Mouse (Mus musculus) stomach, postnatal 0 days (tissue): ENCODE measurements around the gene Golga4. TPM values are rescaled to one million over a fixed set of nuclear protein-coding genes. Genes with fewer than 3 reads are reported as not detected.

ENCODE experiments used
- ATAC-seq: fragments of 200-750 bp; cut with Nextera tagmentation; 2 replicates; pipeline ENCODE4 v1.8.0; 2017; ENCODE audit not compliant: low FRiP score, low TSS enrichment
- DNase-seq: peaks from one replicate; pipeline ENCODE4 v3.0.0-alpha.2; 2016; ENCODE audit warnings: low spot score
- H3K27ac ChIP-seq: fragments of 300-500 bp; sonication (generic); replicated peaks from 2 replicates; pipeline ENCODE4 v1.5.1; 2014; ENCODE audit warnings: mild to moderate bottlenecking, control low read depth
- H3K27me3 ChIP-seq: fragments of 300-500 bp; sonication (generic); 2 replicates; pipeline ENCODE4 v1.6.1; 2014; ENCODE audit warnings: low read length; ENCODE audit not compliant: control insufficient read depth, insufficient read depth
- H3K36me3 ChIP-seq: fragments of 300-500 bp; sonication (generic); 2 replicates; pipeline ENCODE4 v1.6.1; 2014; ENCODE audit warnings: low read length, mixed read lengths; ENCODE audit not compliant: control insufficient read depth, insufficient read depth
- H3K4me1 ChIP-seq: fragments of 300-500 bp; sonication (generic); replicated peaks from 2 replicates; pipeline ENCODE4 v1.6.1; 2014; ENCODE audit warnings: antibody characterized with exemption; ENCODE audit not compliant: control insufficient read depth, insufficient read depth
- H3K4me2 ChIP-seq: fragments of 300-500 bp; sonication (generic); replicated peaks from 2 replicates; pipeline ENCODE4 v1.6.1; 2014; ENCODE audit warnings: low read depth, mild to moderate bottlenecking, control low read depth, moderate library complexity
- H3K4me3 ChIP-seq: fragments of 300-500 bp; sonication (generic); 2 replicates; pipeline ENCODE4 v1.5.1; 2014; ENCODE audit warnings: low read depth, low read length, control low read depth
- H3K9ac ChIP-seq: fragments of 300-500 bp; sonication (generic); 2 replicates; pipeline ENCODE4 v1.6.1; 2014; ENCODE audit warnings: mild to moderate bottlenecking, low read length, control low read depth, mixed read lengths
- H3K9me3 ChIP-seq: fragments of 300-500 bp; sonication (generic); 2 replicates; pipeline ENCODE4 v1.6.1; 2016; ENCODE audit warnings: low read length; ENCODE audit not compliant: control insufficient read depth
- CTCF ChIP-seq: IDR thresholded peaks from 2 replicates; pipeline ENCODE4 v1.5.1; 2016; ENCODE audit warnings: antibody characterized with exemption, low read depth, mild to moderate bottlenecking, moderate library complexity
- EP300 ChIP-seq: optimal IDR thresholded peaks from 2 replicates; pipeline ENCODE3; 2016; ENCODE audit warnings: antibody characterized with exemption
- WGBS: fragments of 180-500 bp; shearing (Covaris S2); extraction: QIAGEN DNeasy Blood & Tissue Kit; methylation state at CpG from one replicate; pipeline ENCODE4 v1.1.7; 2014; 5-methylcytosine and 5-hydroxymethylcytosine counted together
- polyA plus RNA-seq: library from polyadenylated mRNA; unstranded; fragments of >200 nt; fragmentation: Nextera tagmentation; extraction: Ambion mirVana; gene quantifications from 2 replicates; pipeline ENCODE4 v1.2.1, GENCODE M21; 2015

Gene Golga4
- polyA plus RNA-seq = 34.2 and 37.0 TPM in 2 replicates

DNA sequence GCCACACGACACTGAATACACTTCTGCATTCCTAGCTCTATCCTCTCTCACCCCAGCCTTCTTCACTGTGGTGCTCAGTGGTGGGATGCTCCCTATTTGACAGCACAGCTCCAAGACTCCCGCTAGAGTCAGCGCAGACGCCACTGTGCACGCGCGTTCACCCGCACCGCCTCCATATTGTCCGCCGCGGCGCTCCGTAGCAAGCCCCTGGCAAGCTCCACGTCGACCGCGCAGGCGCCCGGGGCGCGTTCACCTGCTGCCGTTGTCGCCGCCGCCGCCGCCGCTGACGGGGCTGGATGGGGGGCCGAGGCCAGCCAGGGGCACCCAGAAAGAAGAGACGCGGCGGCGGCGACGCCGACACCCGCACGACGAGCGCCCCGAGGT is at the start of gene Golga4:
TSS of gene Golga4 (plus strand) at position 248 of the 384 bp plus-strand sequence.
- no peaks in the 10 kb centered on the region for H3K27me3 ChIP-seq
- ATAC-seq = peak; percentile 90
- H3K9ac ChIP-seq = peak within 1 kb of the TSS; percentile 94
- TF ChIP-seq EP300 = no peak
- no peak for TF ChIP-seq CTCF
- H3K4me1 ChIP-seq = 0 out of 2 replicates have a peak, but pooled peaks cover 4% of the 10 kb centered on the region
- H3K36me3 ChIP-seq = no peaks in the 10 kb centered on the region
- peak within 1 kb of the TSS; percentile 97 for H3K4me3 ChIP-seq
- H3K9me3 ChIP-seq = no peaks in the 10 kb centered on the region
- peak; percentile 92 for DNase-seq
- WGBS = 1% methylated on average over 40 of the region's 43 CpGs
- H3K27ac ChIP-seq = peak within 1 kb of the TSS; percentile 90
- H3K4me2 ChIP-seq = peak within 1 kb of the TSS; percentile 95

DNA sequence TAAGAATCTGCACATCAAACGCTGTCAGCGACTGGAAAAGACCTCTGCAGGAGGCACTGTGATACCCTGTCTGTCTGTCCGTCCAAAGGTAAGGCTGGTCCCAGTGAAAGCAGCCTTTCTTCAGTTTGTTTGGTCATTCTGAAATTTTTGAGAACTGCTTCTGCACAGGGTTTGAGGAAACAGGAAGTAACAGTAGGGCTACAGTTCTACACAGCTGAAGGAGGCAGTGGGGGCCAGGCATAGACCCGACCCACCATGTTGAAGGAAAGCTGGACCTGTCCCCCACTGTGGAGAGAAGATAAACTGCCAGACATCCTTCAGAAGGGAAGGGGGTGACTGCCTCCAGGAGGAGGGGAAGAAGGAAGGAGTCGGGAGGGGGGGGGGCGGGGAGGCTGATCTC is 49.7 kb upstream of the Golga4 start:
- H3K9me3 ChIP-seq = no peaks in the 10 kb centered on the region
- H3K9ac ChIP-seq = no peak overlapping the region
- 30% methylated on average over 5 of the region's 6 CpGs for WGBS
- H3K27ac ChIP-seq = no peak overlapping the region
- no peaks in the 10 kb centered on the region for H3K27me3 ChIP-seq
- H3K4me1 ChIP-seq = no peaks in the 10 kb centered on the region
- no peak overlapping the region for H3K4me3 ChIP-seq
- 0 out of 2 replicates have a peak, but pooled peaks have one; percentile 40 for ATAC-seq
- DNase-seq = no peak
- H3K4me2 ChIP-seq = no peak overlapping the region
- no peaks in the 10 kb centered on the region for H3K36me3 ChIP-seq
- no peak for TF ChIP-seq CTCF
- TF ChIP-seq EP300 = no peak

DNA sequence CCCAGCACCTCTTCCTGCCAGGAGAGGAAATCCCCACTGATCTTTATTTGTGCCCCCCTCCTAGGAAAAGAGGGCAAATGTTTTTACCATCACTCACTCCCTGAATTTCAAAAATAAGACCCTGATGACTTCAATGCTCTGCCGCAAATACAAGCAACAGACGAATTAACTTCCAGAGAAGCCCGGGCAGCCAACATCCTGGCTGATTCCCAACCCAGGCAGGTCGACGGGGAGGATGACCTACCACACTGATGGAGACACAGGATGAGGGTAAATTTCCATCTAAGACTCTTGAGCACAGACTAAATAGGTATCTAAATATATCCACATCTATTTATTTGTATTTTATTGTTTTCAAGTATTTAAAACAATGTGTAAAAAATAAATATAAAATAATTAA is 48.0 kb upstream of the Golga4 start:
- H3K36me3 ChIP-seq = no peaks in the 10 kb centered on the region
- TF ChIP-seq CTCF (no peak), EP300 (no peak)

DNA sequence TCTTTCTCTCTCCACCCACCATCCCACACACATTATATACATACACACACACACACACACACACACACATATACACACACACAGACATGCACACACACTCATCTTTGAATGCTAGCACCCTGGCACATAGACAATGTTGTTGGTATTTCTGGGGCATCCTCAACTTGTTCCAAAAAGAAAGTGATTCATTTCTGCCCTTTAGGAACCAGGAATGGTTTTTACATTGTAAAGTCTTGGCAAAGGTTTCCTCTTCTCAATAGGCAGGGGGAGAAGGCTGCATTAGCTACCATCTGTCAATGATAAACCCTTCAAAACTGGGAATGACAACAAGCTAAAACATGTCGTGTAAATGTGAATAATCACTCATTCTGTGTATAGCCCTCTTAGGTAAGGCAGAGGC is 42.0 kb upstream of the Golga4 start:
- no peaks in the 10 kb centered on the region for H3K4me1 ChIP-seq

More for the DNA sequence above, 48.0 kb upstream of the Golga4 start:
- H3K27me3 ChIP-seq = no peaks in the 10 kb centered on the region
- DNase-seq (no peak), ATAC-seq (no peak)
- no peak overlapping the region for H3K4me3 ChIP-seq
- H3K9me3 ChIP-seq = no peaks in the 10 kb centered on the region
- 11% methylated on average over 5 of the region's 5 CpGs for WGBS
- no peaks in the 10 kb centered on the region for H3K4me1 ChIP-seq
- no peak overlapping the region for H3K9ac ChIP-seq
- H3K27ac ChIP-seq = no peak overlapping the region
- H3K4me2 ChIP-seq = no peak overlapping the region

DNA sequence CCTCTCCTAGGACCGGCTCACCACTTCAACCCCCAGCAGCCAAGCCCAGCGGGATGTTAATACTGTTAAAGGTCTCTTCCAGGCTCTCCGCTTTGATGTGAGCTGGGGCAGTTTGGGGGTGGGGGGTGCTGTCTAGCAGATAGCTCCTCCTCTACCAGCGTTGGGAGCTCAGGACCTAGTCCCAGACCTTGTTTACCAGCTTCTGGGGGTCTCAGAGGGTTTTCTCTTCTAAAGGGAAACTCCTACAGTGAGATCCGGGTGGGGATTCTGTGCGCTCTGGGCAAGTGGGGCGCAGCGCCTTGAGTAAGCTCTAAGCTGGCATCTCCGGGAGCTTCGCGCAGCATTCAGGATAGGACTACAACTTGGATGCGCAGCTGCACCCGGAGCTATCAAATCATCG is 37.8 kb upstream of the Golga4 start:
- no peaks in the 10 kb centered on the region; the same call in 1 of the 2 replicates for H3K27me3 ChIP-seq
- no peak overlapping the region for H3K4me2 ChIP-seq
- no peak overlapping the region for H3K4me3 ChIP-seq

More for the DNA sequence above, 42.0 kb upstream of the Golga4 start:
- WGBS = 43% methylated on average over 1 of the region's 1 CpGs
- Histone ChIP-seq H3K27ac (no peak overlapping the region), H3K36me3 (no peaks in the 10 kb centered on the region), H3K9me3 (no peaks in the 10 kb centered on the region), H3K27me3 (no peaks in the 10 kb centered on the region), H3K9ac (no peak overlapping the region), H3K4me3 (no peak overlapping the region), H3K4me2 (no peak overlapping the region)
- ATAC-seq (no peak), DNase-seq (no peak)
- TF ChIP-seq EP300 (no peak), CTCF (no peak)

DNA sequence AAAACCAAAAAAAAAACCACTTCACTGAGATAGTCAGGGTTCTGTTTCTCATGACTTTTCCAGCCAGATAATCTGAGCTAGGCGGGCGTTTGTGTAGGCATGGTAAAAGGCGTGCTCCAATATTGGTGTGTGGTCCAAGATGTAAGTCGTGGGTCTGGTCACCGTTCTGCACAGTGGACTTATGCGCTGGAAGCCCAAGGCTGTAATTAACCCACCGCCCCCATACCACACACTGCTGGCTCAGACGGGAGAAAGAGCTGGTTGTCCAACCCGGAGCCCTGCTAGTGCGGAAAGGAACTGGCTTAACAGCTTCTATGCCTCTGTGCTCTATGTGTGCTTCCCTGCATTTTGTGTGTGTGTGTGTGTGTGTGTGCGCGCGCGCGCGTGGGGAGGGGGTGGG is 36.8 kb upstream of the Golga4 start:
- Histone ChIP-seq H3K9ac (no peak overlapping the region), H3K27me3 (no peaks in the 10 kb centered on the region; the same call in 1 of the 2 replicates)
- WGBS = 19% methylated on average over 16 of the region's 16 CpGs

More for the DNA sequence above, 37.8 kb upstream of the Golga4 start:
- Histone ChIP-seq H3K4me1 (no peaks in the 10 kb centered on the region), H3K9ac (no peak overlapping the region), H3K27ac (no peak overlapping the region), H3K36me3 (no peaks in the 10 kb centered on the region), H3K9me3 (no peaks in the 10 kb centered on the region)
- DNase-seq = no peak
- no peak for ATAC-seq
- TF ChIP-seq EP300 (no peak), CTCF (no peak)
- WGBS = 5% methylated on average over 14 of the region's 14 CpGs

More for the DNA sequence above, 36.8 kb upstream of the Golga4 start:
- ATAC-seq (no peak), DNase-seq (no peak)
- no peaks in the 10 kb centered on the region for H3K4me1 ChIP-seq
- no peaks in the 10 kb centered on the region for H3K36me3 ChIP-seq
- H3K9me3 ChIP-seq = no peaks in the 10 kb centered on the region
- H3K27ac ChIP-seq = no peak overlapping the region
- no peak overlapping the region for H3K4me3 ChIP-seq
- H3K4me2 ChIP-seq = no peak overlapping the region
- TF ChIP-seq CTCF (no peak), EP300 (no peak)
